Mouse (Mus musculus) brain, embryonic 14.5 days (tissue): ENCODE data around the gene Pi4kb. TPM values are rescaled to one million over a fixed set of nuclear protein-coding genes. Genes with fewer than 3 reads are reported as not detected.
"Not testable (repeated sequence)": the region's sequence is repeated elsewhere in the genome, so short reads cannot be mapped to it uniquely, and the experiment has no call there.

Source experiments
- DNase-seq: peaks from one replicate; pipeline ENCODE4 v3.0.0-alpha.2; 2011; ENCODE audit warnings: low read depth
- CTCF ChIP-seq: fragments of 200-500 bp; IDR thresholded peaks from 2 replicates; pipeline ENCODE4 v1.5.1; 2012; ENCODE audit warnings: inconsistent platforms, mild to moderate bottlenecking, moderate library complexity, borderline replicate concordance; ENCODE audit not compliant: insufficient read depth, insufficient read length; ENCODE audit errors: extremely low read depth
- POLR2A ChIP-seq: fragments of 200-500 bp; IDR thresholded peaks from 2 replicates; pipeline ENCODE4 v1.6.1; 2012; ENCODE audit warnings: mild to moderate bottlenecking, inconsistent platforms, borderline replicate concordance; ENCODE audit not compliant: poor library complexity, insufficient read depth, insufficient read length, severe bottlenecking; ENCODE audit errors: extremely low read depth
- polyA plus RNA-seq: library from polyadenylated mRNA; depleted of rRNA; stranded (reverse); fragments of >200 nt; gene quantifications from 2 replicates; pipeline ENCODE4 v1.2.3, GENCODE M21; 2012; rRNA removed

Pi4kb gene
- polyA plus RNA-seq: 53.9 and 59.5 TPM in 2 replicates

DNA sequence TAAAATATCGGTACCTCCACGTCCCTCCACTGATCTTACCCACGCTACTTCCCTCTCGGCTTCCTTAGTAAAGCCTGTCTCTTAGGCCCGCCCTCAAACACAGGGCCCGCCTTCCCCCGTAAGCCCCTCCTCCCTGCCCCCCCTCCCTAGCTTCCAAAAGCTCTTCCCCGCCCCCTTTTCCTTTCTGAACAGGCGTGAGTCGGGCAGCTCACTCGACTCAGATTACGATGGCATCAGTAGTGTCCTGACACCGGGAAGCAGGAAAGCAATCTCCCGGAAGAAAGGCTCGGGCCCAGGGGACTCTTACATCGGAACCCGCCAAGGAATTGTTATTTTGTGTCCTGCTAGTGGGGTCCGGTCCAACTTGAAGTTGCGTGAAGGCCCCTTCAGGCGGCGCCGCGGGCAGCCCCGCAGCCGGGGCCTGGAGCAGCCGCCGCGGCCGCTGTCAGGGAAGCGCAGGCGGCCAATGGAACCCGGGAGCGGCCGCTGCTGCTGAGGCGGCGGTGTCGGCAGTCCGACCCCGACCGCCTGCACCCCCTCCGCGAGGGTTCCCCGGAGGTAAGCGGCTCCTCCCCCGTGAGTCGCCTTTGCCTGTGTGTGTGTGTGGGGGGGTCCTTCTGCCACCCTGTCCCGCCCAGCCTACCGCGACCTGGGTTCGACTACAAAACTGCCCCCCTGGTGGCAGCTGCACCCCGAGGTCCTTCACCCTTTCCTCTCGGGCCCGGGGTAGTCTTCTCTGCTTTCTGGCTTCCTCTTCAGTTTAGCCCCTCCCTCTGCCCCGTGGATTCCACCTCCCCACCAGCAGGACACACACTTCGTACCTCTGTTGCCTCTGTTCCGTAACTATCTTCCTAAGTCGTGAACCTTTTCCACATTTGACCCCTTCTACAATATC, at the start of gene Pi4kb:
Gene Pi4kb (plus strand): TSS at position 204 of the 895 bp plus-strand sequence.
- peak; percentile 98 for DNase-seq
- TF ChIP-seq CTCF (peak; percentile 3; the same call in 1 of the 2 replicates), POLR2A (peak; percentile 85)

DNA sequence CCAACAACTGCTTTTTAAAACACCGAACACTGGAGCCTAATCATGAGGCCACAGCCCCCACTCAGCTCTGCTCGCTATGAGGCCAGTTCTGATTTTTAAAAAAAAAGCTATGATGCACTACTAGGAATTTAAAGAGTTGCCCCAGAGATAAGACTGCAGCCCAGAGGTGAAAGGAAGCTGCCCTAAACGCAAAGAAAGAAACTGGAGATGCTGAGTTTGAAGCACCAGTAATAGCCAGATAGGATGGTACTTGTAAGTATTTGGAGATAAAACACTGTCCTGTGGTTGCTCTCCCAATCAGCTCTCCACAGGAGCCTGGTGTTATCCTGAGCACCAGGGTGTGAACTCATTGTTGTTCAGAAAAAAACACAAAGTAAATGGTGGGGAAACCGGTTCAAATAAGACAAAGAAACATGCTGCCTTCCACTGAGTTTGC, 48.2 kb upstream of the Pi4kb start:
- DNase-seq: not testable (repeated sequence)

DNA sequence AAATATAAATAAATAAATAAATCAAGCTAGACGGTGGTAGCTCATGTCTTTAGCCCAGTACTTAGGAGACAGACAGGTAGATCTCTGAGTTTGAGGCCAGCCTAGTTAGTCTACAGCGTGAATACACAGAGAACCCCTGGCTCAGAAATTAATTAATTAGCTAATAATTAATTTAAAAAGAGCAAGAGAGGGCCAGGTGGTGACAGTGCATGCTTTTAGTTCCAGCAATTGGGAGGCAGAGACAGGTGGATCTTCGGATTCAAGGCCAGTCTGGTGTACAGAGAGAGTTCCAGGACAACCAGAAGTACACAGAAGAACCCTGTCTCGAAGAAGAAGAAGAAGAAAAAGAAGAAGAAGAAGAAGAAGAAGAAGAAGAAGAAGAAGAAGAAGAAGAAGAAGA, 45.6 kb upstream of the Pi4kb start:
- not testable (repeated sequence) for DNase-seq

DNA sequence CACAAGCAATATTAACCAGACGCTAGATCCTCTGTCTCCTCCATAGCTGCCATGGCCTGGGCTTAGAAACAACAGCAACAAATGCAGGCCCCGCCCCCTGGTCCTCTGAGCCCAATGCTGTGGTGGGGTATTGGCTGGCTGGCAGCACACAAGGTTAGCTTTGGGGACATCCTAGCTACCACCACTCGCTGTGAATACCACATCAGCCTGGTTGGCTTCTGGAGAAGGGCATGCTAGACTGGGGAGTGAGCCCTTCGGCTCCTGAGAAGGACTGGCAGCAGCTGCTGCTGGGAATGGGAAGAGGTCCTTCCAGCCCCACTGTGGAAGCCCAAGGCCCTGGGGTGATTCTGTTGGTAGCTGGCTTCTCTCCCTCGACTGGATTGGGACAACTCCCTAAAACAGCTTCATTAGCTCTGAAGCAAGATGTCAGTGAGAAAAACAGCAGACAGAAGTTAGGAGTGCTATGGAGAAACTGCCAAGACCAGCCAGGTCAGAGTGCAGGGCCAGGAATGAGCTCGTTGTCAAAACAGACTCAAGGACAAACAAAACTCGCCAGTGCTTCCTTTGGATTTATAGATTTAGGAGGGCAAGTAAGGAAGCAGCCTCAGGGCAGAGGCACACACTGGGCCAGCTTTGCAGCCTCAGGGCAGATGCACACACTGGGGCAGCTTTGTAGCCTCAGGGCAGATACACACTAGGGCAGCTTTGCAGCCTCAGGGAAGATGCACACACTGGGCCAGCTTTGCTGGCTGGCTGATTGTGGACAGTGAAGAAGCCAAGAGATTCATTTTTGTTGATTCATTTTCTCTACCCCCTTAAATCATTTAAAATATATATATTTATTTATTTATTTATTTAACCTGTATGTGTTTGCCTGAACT, 43.9 kb upstream of the Pi4kb start:
- DNase-seq: not testable (repeated sequence)

DNA sequence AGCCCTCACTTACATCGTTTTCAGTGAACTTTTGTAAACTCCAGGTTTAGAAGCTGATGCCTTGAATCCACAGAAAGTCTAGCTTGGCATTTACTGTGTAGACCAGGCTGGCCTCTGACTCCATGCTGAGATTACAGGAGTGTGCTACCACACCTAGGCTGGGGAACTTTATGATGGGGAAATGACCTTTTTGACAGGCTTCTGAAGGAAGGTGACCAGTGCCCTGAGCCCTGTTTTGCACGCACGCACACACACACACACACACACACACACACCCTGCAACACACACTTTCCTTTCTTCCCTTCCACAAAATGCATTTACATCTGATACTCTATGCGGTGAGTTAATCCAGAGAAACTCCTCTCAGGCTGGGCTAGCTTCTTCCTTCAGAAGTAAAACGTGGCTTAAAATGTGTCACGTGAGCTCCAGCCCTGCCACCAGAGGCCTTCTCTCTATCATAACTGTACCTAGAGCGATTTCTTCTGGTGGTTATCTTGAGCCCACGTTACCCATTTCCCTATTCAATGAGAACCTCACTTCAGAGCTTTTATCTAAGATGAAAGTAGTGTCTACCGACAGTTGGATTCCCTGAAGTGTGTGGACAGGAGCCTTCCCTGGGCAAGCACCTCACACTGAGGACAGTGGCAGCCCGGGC, 43.0 kb upstream of the Pi4kb start:
- not testable (repeated sequence) for DNase-seq

DNA sequence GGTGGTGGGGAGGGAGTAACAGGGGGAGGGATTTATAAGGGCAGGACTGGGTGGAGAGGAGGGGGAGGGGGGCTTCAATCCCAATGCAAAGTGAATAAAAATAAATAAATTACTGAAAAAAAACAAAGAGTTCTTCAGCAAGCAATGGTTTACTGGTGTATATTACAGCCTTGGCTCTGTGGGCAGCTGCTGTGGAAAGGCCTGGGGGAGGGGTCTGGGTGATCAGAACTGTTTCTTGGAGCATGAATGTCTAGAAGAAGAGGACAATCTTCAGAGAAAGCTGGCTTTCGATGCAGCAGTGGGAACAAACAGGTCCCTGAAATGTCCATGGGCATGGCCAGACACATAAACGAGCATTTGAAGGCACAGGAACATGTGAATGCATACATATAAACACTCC, 42.3 kb upstream of the Pi4kb start:
- peak; percentile 6 for DNase-seq

DNA sequence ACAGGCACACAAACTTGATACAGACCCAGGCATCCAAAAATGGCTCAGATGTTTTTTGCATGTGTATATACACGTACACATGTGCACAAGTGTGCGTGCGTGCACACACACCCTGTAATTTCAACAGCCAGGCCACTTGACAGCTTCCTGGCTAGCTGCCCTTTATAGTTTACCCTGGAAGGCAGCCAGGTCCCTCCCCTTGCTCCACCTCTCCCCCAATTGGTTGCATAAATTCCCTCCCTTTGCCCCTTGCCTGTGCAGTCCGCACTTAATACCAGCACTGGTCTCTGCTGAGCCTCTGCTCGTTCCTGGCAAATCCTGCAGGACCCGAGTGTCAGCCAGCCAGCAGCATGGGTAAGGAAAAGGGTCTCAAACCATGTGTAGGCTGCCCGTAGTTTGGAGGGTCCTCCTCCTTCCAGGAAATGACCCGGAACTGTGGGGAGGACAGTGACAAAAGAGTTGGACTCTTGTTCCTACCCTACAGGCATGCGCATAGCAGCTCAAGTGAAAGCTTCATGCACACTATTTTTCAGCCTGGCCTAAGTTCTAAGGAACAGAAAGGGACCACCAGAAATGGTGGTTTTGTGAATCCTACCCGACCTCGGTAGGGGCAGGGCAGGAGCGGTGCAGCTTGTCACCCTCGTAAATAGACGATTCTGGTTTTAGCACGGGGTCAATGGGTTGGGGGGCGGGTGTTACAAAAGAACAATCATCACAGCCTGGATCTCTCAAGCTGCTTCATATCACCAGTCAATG, 41.5 kb upstream of the Pi4kb start, which contains the start of gene Selenbp1:
Gene Selenbp1 (plus strand): TSS at position 248 of the 756 bp plus-strand sequence.
- DNase-seq: peak; percentile 89
- no peak for TF ChIP-seq POLR2A
- no peak for TF ChIP-seq CTCF

DNA sequence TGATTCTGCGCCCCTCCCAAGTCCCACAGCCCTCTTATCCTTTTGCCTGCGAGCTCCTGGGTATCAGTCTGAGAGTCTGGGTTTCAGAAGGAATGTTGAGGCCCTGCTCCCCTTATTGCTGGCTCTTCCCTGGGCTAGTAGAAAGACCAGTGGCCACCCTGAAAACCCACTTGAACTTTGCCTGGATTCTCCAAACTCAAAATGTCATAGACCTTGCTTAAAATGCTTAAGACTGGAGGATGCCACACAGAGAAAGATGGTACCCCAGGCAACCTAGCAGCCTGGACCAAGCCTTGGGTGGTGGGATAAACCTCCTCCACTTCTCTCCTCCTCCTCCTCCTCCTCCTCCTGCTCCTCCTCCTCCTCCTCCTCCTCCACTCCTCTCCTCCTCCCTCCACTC, 40.9 kb upstream of the Pi4kb start:
- DNase-seq: not testable (repeated sequence)

DNA sequence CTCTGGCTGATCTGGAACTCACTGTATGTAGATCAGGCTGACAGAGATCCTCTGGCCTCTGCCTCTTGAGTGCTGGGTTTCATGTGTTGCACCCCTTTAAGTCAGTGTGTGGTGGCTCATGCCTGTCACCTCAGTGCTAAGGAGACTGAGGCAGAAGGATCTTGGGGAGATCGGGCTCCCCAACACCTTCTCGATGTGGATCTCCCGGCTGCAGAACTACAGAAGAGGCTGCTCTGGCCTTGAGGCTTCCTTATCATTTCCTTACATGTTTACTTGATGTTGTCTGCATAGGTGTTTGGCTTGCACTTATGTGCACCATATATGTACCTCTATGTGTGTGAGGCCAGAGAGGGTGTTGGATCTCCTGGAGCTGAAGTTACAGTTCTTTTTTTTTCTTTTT, 40.0 kb upstream of the Pi4kb start:
- DNase-seq: not testable (repeated sequence)

DNA sequence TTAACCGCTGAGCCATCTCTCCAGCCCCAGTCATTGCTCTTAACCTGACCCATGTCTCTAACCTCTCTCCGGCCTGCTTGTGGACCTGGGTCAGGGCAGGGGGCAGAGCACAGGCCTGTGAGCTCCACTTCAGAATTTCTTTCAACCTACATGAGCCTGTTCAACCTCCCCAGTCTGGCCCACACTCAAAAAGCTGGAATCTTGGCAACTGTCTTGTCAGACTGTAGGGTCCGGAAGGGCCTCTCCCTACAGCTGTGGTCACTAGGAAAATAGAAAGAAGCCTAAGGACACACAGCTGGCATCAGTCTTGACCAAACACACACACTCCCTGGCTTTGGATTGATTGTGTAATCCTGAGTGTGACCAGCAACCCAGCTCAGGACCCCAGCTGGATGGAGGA, 39.2 kb upstream of the Pi4kb start:
- not testable (repeated sequence) for DNase-seq

DNA sequence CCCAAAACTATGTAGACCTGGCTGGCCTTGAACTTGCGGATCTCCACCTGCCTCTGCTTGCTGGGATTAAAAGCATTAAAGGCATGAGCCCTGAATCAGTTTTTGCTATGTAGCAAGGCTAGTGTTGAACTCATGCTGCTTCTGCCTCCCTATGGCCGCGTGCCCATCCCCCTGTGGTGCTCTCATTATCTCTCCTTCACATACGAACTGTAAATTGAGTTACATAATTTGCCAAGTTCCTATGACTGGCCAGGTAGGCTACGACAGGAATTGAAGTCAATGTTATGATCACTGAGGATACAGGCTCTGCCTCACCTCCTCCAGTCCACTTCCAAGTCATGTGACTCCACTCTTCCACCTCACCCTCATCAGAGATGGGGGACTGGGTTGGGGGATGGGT, 38.4 kb upstream of the Pi4kb start:
- not testable (repeated sequence) for DNase-seq

DNA sequence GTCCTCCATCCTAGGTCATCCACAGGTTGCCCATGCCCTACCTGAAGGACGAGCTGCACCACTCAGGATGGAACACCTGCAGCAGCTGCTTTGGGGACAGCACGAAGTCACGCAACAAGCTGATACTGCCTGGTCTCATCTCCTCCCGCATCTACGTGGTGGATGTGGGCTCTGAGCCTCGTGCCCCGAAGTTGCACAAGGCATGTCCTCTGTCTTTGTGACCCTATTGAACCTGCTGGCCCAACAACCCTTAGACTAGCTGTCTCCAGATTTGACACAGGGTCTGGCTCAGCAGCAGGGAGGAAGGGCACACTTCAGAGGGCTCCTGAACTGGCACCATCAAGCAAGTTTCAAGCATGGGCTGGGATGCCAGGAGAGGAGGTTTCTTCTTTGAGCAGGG, 37.3 kb upstream of the Pi4kb start:
- not testable (repeated sequence) for DNase-seq

DNA sequence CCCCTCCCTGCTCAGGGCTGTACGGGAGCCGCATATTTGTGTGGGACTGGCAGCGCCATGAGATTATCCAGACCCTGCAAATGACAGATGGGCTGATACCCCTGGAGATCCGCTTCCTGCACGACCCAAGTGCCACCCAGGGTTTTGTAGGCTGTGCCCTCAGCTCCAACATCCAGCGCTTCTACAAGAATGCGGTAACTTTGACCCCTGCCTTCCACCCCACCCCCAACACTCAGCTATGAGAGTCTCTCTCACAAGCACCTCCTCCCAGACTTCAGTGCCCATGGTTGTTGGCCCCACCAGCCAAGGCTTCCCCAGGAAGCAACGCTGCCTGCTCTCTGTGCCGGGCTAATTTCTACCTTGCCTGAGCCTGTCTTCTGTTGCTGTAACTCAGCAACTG, 34.5 kb upstream of the Pi4kb start:
- DNase-seq: not testable (repeated sequence)

DNA sequence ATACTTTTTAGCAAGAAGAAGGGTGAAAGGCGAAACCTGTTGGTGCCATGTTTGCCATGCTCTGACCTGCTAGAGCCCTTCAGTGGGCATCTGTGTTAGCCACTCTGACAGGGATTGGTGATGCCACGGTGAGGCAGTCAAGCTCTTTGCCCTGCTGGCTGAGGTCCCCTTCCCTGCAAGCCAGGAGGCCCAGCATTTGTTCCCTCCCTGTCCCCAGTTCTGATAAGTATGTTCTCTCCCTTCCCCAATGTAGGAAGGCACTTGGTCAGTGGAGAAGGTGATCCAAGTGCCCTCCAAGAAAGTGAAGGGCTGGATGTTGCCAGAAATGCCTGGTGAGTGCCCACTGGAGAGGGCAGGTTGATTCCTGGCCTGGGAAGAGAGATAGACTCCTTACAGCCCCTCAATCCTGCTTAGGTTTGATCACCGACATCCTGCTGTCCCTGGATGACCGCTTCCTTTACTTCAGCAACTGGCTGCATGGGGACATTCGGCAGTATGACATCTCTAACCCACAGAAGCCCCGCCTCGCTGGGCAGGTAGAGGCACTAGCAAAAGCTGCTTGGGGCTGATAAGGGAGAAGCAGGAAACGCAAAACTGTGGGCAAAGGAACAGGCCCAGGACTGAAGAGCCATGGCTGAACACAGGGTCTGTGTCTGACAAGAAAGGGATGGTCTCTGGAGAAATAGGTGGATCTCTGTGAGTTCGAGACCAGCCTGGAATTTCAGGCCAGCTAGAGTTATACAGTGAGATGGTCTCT, 32.1 kb upstream of the Pi4kb start:
- DNase-seq: not testable (repeated sequence)
